Mouse (Mus musculus) gastrocnemius, postnatal 10 days (tissue): ENCODE data around the gene Uba3. TPM values are rescaled to one million over a fixed set of nuclear protein-coding genes. Genes with fewer than 3 reads are reported as not detected.

Experiments used
- DNase-seq: peaks from one replicate; pipeline ENCODE4 v3.0.0; 2021; ENCODE audit warnings: mixed read lengths
- total RNA-seq, 2 experiments: library from RNA; stranded (reverse); gene quantifications; 2 replicates each; pipeline ENCODE4 v1.2.3; 2021

Uba3 gene
- total RNA-seq, 2 experiments from 2014 or later = 50.3 to 51.2 TPM

GRCm38 (mm10) chr6:97210962-97211601 lies 5.6 kb upstream of the Uba3 start:
- no peak for DNase-seq

- DNase-seq = peak; percentile 83
These were observed 4.9 kb upstream of the Uba3 start, which contains the start of gene Arl6ip5 for GRCm38 (mm10) chr6:97210191-97210961. Arl6ip5 (plus strand) TSS chr6:97210689.

- no peak for DNase-seq
These were observed 4.3 kb upstream of the Uba3 start for GRCm38 (mm10) chr6:97209751-97210150.

GRCm38 (mm10) chr6:97209201-97209600 lies 3.8 kb upstream of the Uba3 start:
- DNase-seq = no peak

GRCm38 (mm10) chr6:97208406-97208805 lies 3.0 kb upstream of the Uba3 start:
- DNase-seq = no peak

- no peak for DNase-seq
These were observed 1.6 kb upstream of the Uba3 start for GRCm38 (mm10) chr6:97207085-97207484.

GRCm38 (mm10) chr6:97204952-97205351 lies 495 bp downstream of the Uba3 start:
- DNase-seq = peak; percentile 26

GRCm38 (mm10) chr6:97204252-97204869 lies 1.1 kb downstream of the Uba3 start:
- no peak for DNase-seq

- DNase-seq = no peak
These were observed 3.0 kb downstream of the Uba3 start for GRCm38 (mm10) chr6:97202477-97202876.

GRCm38 (mm10) chr6:97200437-97200836 lies 5.0 kb downstream of the Uba3 start:
- no peak for DNase-seq

- DNase-seq = no peak
These were observed 26.0 kb downstream of the Uba3 start for GRCm38 (mm10) chr6:97179367-97179828.

- DNase-seq = peak; percentile 94
These were observed 26.7 kb downstream of the Uba3 start, which contains the start of gene Tmf1 for GRCm38 (mm10) chr6:97178491-97179366. Tmf1 (minus strand) TSS chr6:97179122.

GRCm38 (mm10) chr6:97175716-97176115 lies 29.7 kb downstream of the Uba3 start:
- no peak for DNase-seq

- no peak for DNase-seq
These were observed 55.3 kb downstream of the Uba3 start for GRCm38 (mm10) chr6:97150156-97150555.

- no peak for DNase-seq
These were observed 55.7 kb downstream of the Uba3 start for GRCm38 (mm10) chr6:97149721-97150120.

GRCm38 (mm10) chr6:97148383-97149251 lies 56.8 kb downstream of the Uba3 start, which contains the start of gene Eogt:
Eogt (minus strand) TSS chr6:97149182.
- peak; percentile 69 for DNase-seq

GRCm38 (mm10) chr6:97147755-97148382 lies 57.6 kb downstream of the Uba3 start:
- DNase-seq = peak; percentile 60

- peak; percentile 35 for DNase-seq
These were observed 60.3 kb downstream of the Uba3 start for GRCm38 (mm10) chr6:97145156-97145555.

GRCm38 (mm10) chr6:97144359-97144758 lies 61.1 kb downstream of the Uba3 start:
- DNase-seq = no peak

GRCm38 (mm10) chr6:97142611-97143010 lies 62.8 kb downstream of the Uba3 start:
- DNase-seq = no peak
